Mouse (Mus musculus): ENCODE results near the gene Runx2. TPM values are rescaled to one million over a fixed set of nuclear protein-coding genes. Genes with fewer than 3 reads are reported as not detected.

The Runx2 gene
- total RNA-seq, 1 experiment: 0.71 TPM

DNA sequence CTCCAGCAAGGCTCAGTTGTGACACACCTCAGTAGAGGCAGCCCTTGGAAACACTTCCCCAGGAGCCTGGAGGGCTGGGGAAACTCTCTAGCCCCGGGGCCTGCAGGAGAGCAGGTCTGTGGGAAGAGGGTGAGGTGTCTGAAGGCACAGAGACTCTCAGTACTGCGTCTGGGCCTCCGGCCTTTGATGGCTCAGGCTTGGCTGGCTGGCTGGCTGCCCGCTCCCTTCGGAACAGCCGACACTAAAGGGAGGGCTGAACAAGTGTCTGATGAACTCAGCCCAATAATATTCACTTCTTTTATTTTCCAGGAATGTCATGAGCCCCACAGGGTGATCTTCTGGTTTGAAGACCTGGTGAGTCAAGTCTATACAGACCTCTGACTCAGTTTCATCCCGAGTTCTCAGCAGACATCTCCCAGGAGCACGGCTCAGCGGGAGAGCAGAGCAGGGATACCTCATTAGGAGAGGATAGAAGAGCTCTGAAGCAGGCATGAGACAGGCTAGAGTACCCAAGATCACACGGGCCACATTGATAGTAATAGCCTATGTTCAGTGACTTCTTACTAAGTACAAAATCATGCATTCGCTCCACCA lies 314.2 kb downstream of the Runx2 start:
- H3K4me1 ChIP-seq (ENCODE audit: control insufficient read depth in 2 of 2, insufficient read depth in 2 of 2, low read length in 2 of 2, poor library complexity in 1 of 2): no peaks in the 10 kb centered on the region
- TF ChIP-seq ZC3H11A (IDR thresholded peaks at IDR 0.05; ENCODE audit: borderline replicate concordance, low read depth, low read length): no peak
- no peak for TF ChIP-seq CHD2 (IDR thresholded peaks at IDR 0.05; ENCODE audit: low read depth, low read length)
- no peak for TF ChIP-seq MAFK (IDR thresholded peaks at IDR 0.05; ENCODE audit: insufficient read depth, low read depth, low read length)
- no peak for TF ChIP-seq ZNF384 (IDR thresholded peaks at IDR 0.05; ENCODE audit: low read depth, low read length)
- no peak for TF ChIP-seq HCFC1 (IDR thresholded peaks at IDR 0.05; ENCODE audit: borderline replicate concordance, insufficient read depth, low read length)
- H3K9ac ChIP-seq (ENCODE audit: insufficient read depth, low read depth, low read length, poor library complexity, severe bottlenecking): no peak overlapping the region
- H3K9me3 ChIP-seq (ENCODE audit: control insufficient read depth, insufficient read depth, low read depth, low read length): no peaks in the 10 kb centered on the region
- in situ Hi-C loops (cut with MboI; ENCODE audit: low sequenced_read_pairs in 2 of 2, unreplicated experiment in 2 of 2): no loop called here
- H3K36me3 ChIP-seq (ENCODE audit: control insufficient read depth, insufficient read depth, low read length, poor library complexity, severe bottlenecking): no peaks in the 10 kb centered on the region
- no peak for DNase-seq (ENCODE audit: low read depth, low spot score)
- H3K4me3 ChIP-seq (ENCODE audit: insufficient read depth in 1 of 2, low read depth in 1 of 2, low read length in 2 of 2, poor library complexity in 1 of 2, severe bottlenecking in 1 of 2): no peak overlapping the region
- no peak overlapping the region for H3K27ac ChIP-seq (ENCODE audit: insufficient read depth, low read depth, low read length, poor library complexity, severe bottlenecking)

DNA sequence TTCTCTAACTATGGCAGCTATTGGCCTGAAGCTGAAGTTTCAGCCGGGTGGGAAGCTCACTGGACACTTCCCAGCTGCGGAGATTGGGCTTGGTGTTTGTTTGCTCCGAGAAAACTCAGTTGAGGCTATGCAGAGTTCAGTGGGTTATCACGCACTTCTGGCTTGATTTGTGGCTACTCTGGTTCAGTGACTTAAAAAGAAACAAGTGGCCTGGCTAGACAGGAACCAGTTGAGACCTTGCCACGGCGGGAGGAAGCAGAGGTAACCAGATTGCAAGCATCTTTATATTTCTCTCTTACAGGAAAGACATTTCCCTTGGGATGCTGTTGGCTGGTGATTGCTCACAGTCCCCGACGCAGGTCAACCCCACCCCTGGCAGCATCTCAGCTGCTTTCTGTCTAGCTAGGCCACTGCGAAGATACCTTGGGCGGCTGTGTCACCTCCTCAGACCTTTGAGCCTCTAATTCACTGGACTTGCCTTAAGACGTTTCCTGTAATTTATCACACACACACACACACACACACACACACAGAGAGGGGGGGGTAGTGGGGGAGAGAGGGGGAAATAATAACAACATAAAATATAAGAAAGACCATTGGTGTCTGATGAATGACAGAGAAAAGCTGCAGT lies 324.3 kb downstream of the Runx2 start:
- H3K27ac ChIP-seq (ENCODE audit: insufficient read depth, low read depth, low read length, poor library complexity, severe bottlenecking): no peak overlapping the region
- TF ChIP-seq CHD2 (IDR thresholded peaks at IDR 0.05; ENCODE audit: low read depth, low read length) (no peak), ZNF384 (IDR thresholded peaks at IDR 0.05; ENCODE audit: low read depth, low read length) (no peak), MAFK (IDR thresholded peaks at IDR 0.05; ENCODE audit: insufficient read depth, low read depth, low read length) (no peak), HCFC1 (IDR thresholded peaks at IDR 0.05; ENCODE audit: borderline replicate concordance, insufficient read depth, low read length) (no peak), ZC3H11A (IDR thresholded peaks at IDR 0.05; ENCODE audit: borderline replicate concordance, low read depth, low read length) (no peak)
- H3K4me3 ChIP-seq (ENCODE audit: insufficient read depth in 1 of 2, low read depth in 1 of 2, low read length in 2 of 2, poor library complexity in 1 of 2, severe bottlenecking in 1 of 2): no peak overlapping the region
- no peaks in the 10 kb centered on the region for H3K9me3 ChIP-seq (ENCODE audit: control insufficient read depth, insufficient read depth, low read depth, low read length)
- in situ Hi-C loops (cut with MboI; ENCODE audit: low sequenced_read_pairs in 2 of 2, unreplicated experiment in 2 of 2): no loop called here
- no peaks in the 10 kb centered on the region for H3K36me3 ChIP-seq (ENCODE audit: control insufficient read depth, insufficient read depth, low read length, poor library complexity, severe bottlenecking)
- no peak for DNase-seq (ENCODE audit: low read depth, low spot score)
- no peak overlapping the region for H3K9ac ChIP-seq (ENCODE audit: insufficient read depth, low read depth, low read length, poor library complexity, severe bottlenecking)
- H3K4me1 ChIP-seq (ENCODE audit: control insufficient read depth in 2 of 2, insufficient read depth in 2 of 2, low read length in 2 of 2, poor library complexity in 1 of 2): 0 out of 4 replicates have a peak, but pooled peaks cover 0 to 6% of the 10 kb centered on the region in 2 experiments

DNA sequence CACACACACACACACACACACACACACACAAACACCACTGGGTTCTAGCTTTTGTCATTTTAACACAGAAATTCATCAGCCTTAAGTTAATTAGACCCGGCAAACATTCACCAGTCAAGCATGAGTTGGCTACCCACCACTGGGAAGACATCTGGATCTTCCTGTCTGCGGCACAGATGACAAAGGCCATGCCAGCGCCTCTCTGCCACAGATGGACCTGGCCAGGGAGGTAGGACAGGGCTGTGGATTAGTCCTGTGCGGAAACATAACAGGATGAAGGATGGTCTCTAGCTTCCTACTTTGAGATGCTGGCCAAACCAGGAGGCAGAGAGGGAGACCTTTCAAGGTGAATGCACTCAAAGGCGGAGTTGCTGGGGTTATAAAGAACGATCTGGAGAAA lies 325.3 kb downstream of the Runx2 start:
- no peak overlapping the region for H3K9ac ChIP-seq (ENCODE audit: insufficient read depth, low read depth, low read length, poor library complexity, severe bottlenecking)

GRCm38 (mm10) chr17:44487514-44488244 lies 326.9 kb downstream of the Runx2 start:
- Histone ChIP-seq H3K36me3 (ENCODE audit: control insufficient read depth, insufficient read depth, low read length, poor library complexity, severe bottlenecking) (no peaks in the 10 kb centered on the region), H3K4me3 (ENCODE audit: insufficient read depth in 1 of 2, low read depth in 1 of 2, low read length in 2 of 2, poor library complexity in 1 of 2, severe bottlenecking in 1 of 2) (no peak overlapping the region), H3K27ac (ENCODE audit: insufficient read depth, low read depth, low read length, poor library complexity, severe bottlenecking) (no peak overlapping the region), H3K9me3 (ENCODE audit: control insufficient read depth, insufficient read depth, low read depth, low read length) (no peaks in the 10 kb centered on the region), H3K4me1 (ENCODE audit: control insufficient read depth in 2 of 2, insufficient read depth in 2 of 2, low read length in 2 of 2, poor library complexity in 1 of 2) (0 out of 4 replicates have a peak, but pooled peaks cover 0 to 6% of the 10 kb centered on the region in 2 experiments), H3K9ac (ENCODE audit: insufficient read depth, low read depth, low read length, poor library complexity, severe bottlenecking) (no peak overlapping the region)
- DNase-seq (ENCODE audit: low read depth, low spot score): no peak
- in situ Hi-C loops (cut with MboI; ENCODE audit: low sequenced_read_pairs in 2 of 2, unreplicated experiment in 2 of 2): no loop called here
- TF ChIP-seq CHD2 (IDR thresholded peaks at IDR 0.05; ENCODE audit: low read depth, low read length) (no peak), ZC3H11A (IDR thresholded peaks at IDR 0.05; ENCODE audit: borderline replicate concordance, low read depth, low read length) (no peak), HCFC1 (IDR thresholded peaks at IDR 0.05; ENCODE audit: borderline replicate concordance, insufficient read depth, low read length) (no peak), ZNF384 (IDR thresholded peaks at IDR 0.05; ENCODE audit: low read depth, low read length) (no peak), MAFK (IDR thresholded peaks at IDR 0.05; ENCODE audit: insufficient read depth, low read depth, low read length) (no peak)

More for the DNA sequence above, 325.3 kb downstream of the Runx2 start:
- no peak for DNase-seq (ENCODE audit: low read depth, low spot score)
- no peak for TF ChIP-seq ZC3H11A (IDR thresholded peaks at IDR 0.05; ENCODE audit: borderline replicate concordance, low read depth, low read length)
- no peak for TF ChIP-seq CHD2 (IDR thresholded peaks at IDR 0.05; ENCODE audit: low read depth, low read length)
- no peak for TF ChIP-seq MAFK (IDR thresholded peaks at IDR 0.05; ENCODE audit: insufficient read depth, low read depth, low read length)
- no peak for TF ChIP-seq HCFC1 (IDR thresholded peaks at IDR 0.05; ENCODE audit: borderline replicate concordance, insufficient read depth, low read length)
- TF ChIP-seq ZNF384 (IDR thresholded peaks at IDR 0.05; ENCODE audit: low read depth, low read length): no peak
- Histone ChIP-seq H3K4me1 (ENCODE audit: control insufficient read depth in 2 of 2, insufficient read depth in 2 of 2, low read length in 2 of 2, poor library complexity in 1 of 2) (0 out of 4 replicates have a peak, but pooled peaks cover 0 to 6% of the 10 kb centered on the region in 2 experiments), H3K9me3 (ENCODE audit: control insufficient read depth, insufficient read depth, low read depth, low read length) (no peaks in the 10 kb centered on the region), H3K4me3 (ENCODE audit: insufficient read depth in 1 of 2, low read depth in 1 of 2, low read length in 2 of 2, poor library complexity in 1 of 2, severe bottlenecking in 1 of 2) (no peak overlapping the region), H3K27ac (ENCODE audit: insufficient read depth, low read depth, low read length, poor library complexity, severe bottlenecking) (no peak overlapping the region), H3K36me3 (ENCODE audit: control insufficient read depth, insufficient read depth, low read length, poor library complexity, severe bottlenecking) (no peaks in the 10 kb centered on the region)
- in situ Hi-C loops (cut with MboI; ENCODE audit: low sequenced_read_pairs in 2 of 2, unreplicated experiment in 2 of 2): no loop called here

Data from ES-E14 (cell line).